Mouse (Mus musculus): ENCODE results near the gene Ggt1. TPM values are rescaled to one million over a fixed set of nuclear protein-coding genes. Genes with fewer than 3 reads are reported as not detected.
"Not testable (repeated sequence)": the region's sequence is repeated elsewhere in the genome, so short reads cannot be mapped to it uniquely, and the experiment has no call there.

The Ggt1 gene
- polyA plus RNA-seq, 1 experiment from 2014 or later, result 2.3 TPM

- Histone ChIP-seq H3K4me3 (no peak overlapping the region), H3K27ac (replicated peaks) (no peak overlapping the region), H3K27me3 (replicated peaks; ENCODE audit: low read depth, poor library complexity, severe bottlenecking) (peaks cover 50% of the 10 kb centered on the region), H3K36me3 (replicated peaks) (no peaks in the 10 kb centered on the region), H3K9me3 (no peaks in the 10 kb centered on the region), H3K4me1 (peaks cover 24% of the 10 kb centered on the region)
- 78% methylated on average over 5 of the region's 5 CpGs for WGBS
- no peak for DNase-seq (ENCODE audit: low spot score)
Measured at GRCm38 (mm10) chr10:75566321-75566720, 4.9 kb downstream of the Ggt1 start.

- Histone ChIP-seq H3K27me3 (replicated peaks; ENCODE audit: low read depth, poor library complexity, severe bottlenecking) (peaks cover 45% of the 10 kb centered on the region), H3K4me1 (peaks cover 28% of the 10 kb centered on the region)
- WGBS, result 74% methylated on average over 2 of the region's 2 CpGs
- H3K4me3 ChIP-seq; H3K36me3 ChIP-seq (replicated peaks); H3K27ac ChIP-seq (replicated peaks); DNase-seq (ENCODE audit: low spot score); H3K9me3 ChIP-seq: not testable (repeated sequence)
Measured at GRCm38 (mm10) chr10:75566765-75567164, 5.4 kb downstream of the Ggt1 start.

GRCm38 (mm10) chr10:75568029-75568428 lies 6.6 kb downstream of the Ggt1 start:
- peaks cover 33% of the 10 kb centered on the region for H3K27me3 ChIP-seq (replicated peaks; ENCODE audit: low read depth, poor library complexity, severe bottlenecking)
- 34% methylated on average over 5 of the region's 5 CpGs for WGBS
- H3K27ac ChIP-seq (replicated peaks), result no peak overlapping the region
- peaks cover 38% of the 10 kb centered on the region for H3K4me1 ChIP-seq
- no peak for DNase-seq (ENCODE audit: low spot score)
- H3K9me3 ChIP-seq, result no peaks in the 10 kb centered on the region
- no peaks in the 10 kb centered on the region for H3K36me3 ChIP-seq (replicated peaks)
- no peak overlapping the region for H3K4me3 ChIP-seq

GRCm38 (mm10) chr10:75568441-75568840 lies 7.0 kb downstream of the Ggt1 start:
- no peak overlapping the region for H3K4me3 ChIP-seq
- peaks cover 42% of the 10 kb centered on the region for H3K4me1 ChIP-seq
- WGBS, result 4% methylated on average over 11 of the region's 11 CpGs
- no peak for DNase-seq (ENCODE audit: low spot score)
- no peaks in the 10 kb centered on the region for H3K36me3 ChIP-seq (replicated peaks)
- H3K27ac ChIP-seq (replicated peaks), result 0 out of 2 replicates have a peak overlapping the region, but pooled peaks have one; percentile 10
- H3K27me3 ChIP-seq (replicated peaks; ENCODE audit: low read depth, poor library complexity, severe bottlenecking), result peaks cover 29% of the 10 kb centered on the region
- H3K9me3 ChIP-seq, result no peaks in the 10 kb centered on the region

- no peak overlapping the region for H3K4me3 ChIP-seq
- no peaks in the 10 kb centered on the region for H3K36me3 ChIP-seq (replicated peaks)
- no peak for DNase-seq (ENCODE audit: low spot score)
- peaks cover 25% of the 10 kb centered on the region for H3K27me3 ChIP-seq (replicated peaks; ENCODE audit: low read depth, poor library complexity, severe bottlenecking)
- peaks cover 42% of the 10 kb centered on the region for H3K4me1 ChIP-seq
- H3K27ac ChIP-seq (replicated peaks), result 0 out of 2 replicates have a peak overlapping the region, but pooled peaks have one; percentile 10
- H3K9me3 ChIP-seq, result no peaks in the 10 kb centered on the region
- 18% methylated on average over 4 of the region's 4 CpGs for WGBS
Measured at GRCm38 (mm10) chr10:75568851-75569250, 7.4 kb downstream of the Ggt1 start.

- Histone ChIP-seq H3K4me3 (no peak overlapping the region), H3K9me3 (no peaks in the 10 kb centered on the region), H3K27me3 (replicated peaks; ENCODE audit: low read depth, poor library complexity, severe bottlenecking) (peaks cover 20% of the 10 kb centered on the region), H3K27ac (replicated peaks) (peak overlapping the region; percentile 48), H3K36me3 (replicated peaks) (no peaks in the 10 kb centered on the region), H3K4me1 (peaks cover 36% of the 10 kb centered on the region)
- no peak for DNase-seq (ENCODE audit: low spot score)
- WGBS, result 22% methylated on average over 10 of the region's 10 CpGs
Measured at GRCm38 (mm10) chr10:75570981-75571657, 9.7 kb downstream of the Ggt1 start.

GRCm38 (mm10) chr10:75571937-75572336 lies 10.5 kb downstream of the Ggt1 start:
- no peaks in the 10 kb centered on the region for H3K9me3 ChIP-seq
- no peak overlapping the region for H3K4me3 ChIP-seq
- peaks cover 36% of the 10 kb centered on the region for H3K4me1 ChIP-seq
- 43% methylated on average over 9 of the region's 9 CpGs for WGBS
- H3K36me3 ChIP-seq (replicated peaks), result no peaks in the 10 kb centered on the region
- H3K27me3 ChIP-seq (replicated peaks; ENCODE audit: low read depth, poor library complexity, severe bottlenecking), result peaks cover 20% of the 10 kb centered on the region
- no peak for DNase-seq (ENCODE audit: low spot score)
- no peak overlapping the region for H3K27ac ChIP-seq (replicated peaks)

GRCm38 (mm10) chr10:75573181-75573580 lies 11.8 kb downstream of the Ggt1 start:
- no peak overlapping the region for H3K27ac ChIP-seq (replicated peaks)
- H3K4me1 ChIP-seq, result peaks cover 34% of the 10 kb centered on the region
- H3K27me3 ChIP-seq (replicated peaks; ENCODE audit: low read depth, poor library complexity, severe bottlenecking), result peaks cover 12% of the 10 kb centered on the region
- no peak for DNase-seq (ENCODE audit: low spot score)
- no peaks in the 10 kb centered on the region for H3K9me3 ChIP-seq
- 74% methylated on average over 10 of the region's 10 CpGs for WGBS
- no peaks in the 10 kb centered on the region for H3K36me3 ChIP-seq (replicated peaks)
- H3K4me3 ChIP-seq, result no peak overlapping the region

GRCm38 (mm10) chr10:75573965-75574364 lies 12.6 kb downstream of the Ggt1 start:
- peaks cover 26% of the 10 kb centered on the region for H3K4me1 ChIP-seq
- no peak overlapping the region for H3K27ac ChIP-seq (replicated peaks)
- no peaks in the 10 kb centered on the region for H3K36me3 ChIP-seq (replicated peaks)
- H3K27me3 ChIP-seq (replicated peaks; ENCODE audit: low read depth, poor library complexity, severe bottlenecking), result peaks cover 4% of the 10 kb centered on the region
- no peak for DNase-seq (ENCODE audit: low spot score)
- H3K9me3 ChIP-seq, result no peaks in the 10 kb centered on the region
- no peak overlapping the region for H3K4me3 ChIP-seq
- WGBS, result 86% methylated on average over 9 of the region's 9 CpGs

GRCm38 (mm10) chr10:75579129-75579528 lies 17.7 kb downstream of the Ggt1 start:
- DNase-seq (ENCODE audit: low spot score), result no peak
- no peak overlapping the region for H3K4me3 ChIP-seq
- H3K4me1 ChIP-seq, result no peaks in the 10 kb centered on the region
- 89% methylated on average over 6 of the region's 6 CpGs for WGBS
- H3K27me3 ChIP-seq (replicated peaks; ENCODE audit: low read depth, poor library complexity, severe bottlenecking), result no peaks in the 10 kb centered on the region; the same call in 1 of the 2 replicates
- no peak overlapping the region for H3K27ac ChIP-seq (replicated peaks)
- no peaks in the 10 kb centered on the region for H3K9me3 ChIP-seq
- no peaks in the 10 kb centered on the region for H3K36me3 ChIP-seq (replicated peaks)

- H3K4me1 ChIP-seq, result peaks cover 22% of the 10 kb centered on the region
- 23% methylated on average over 20 of the region's 20 CpGs for whole genome bisulfite sequencing
- no peak overlapping the region for H3K27ac ChIP-seq (replicated peaks)
Measured at GRCm38 (mm10) chr10:75585876-75586552, 24.6 kb downstream of the Ggt1 start.

GRCm38 (mm10) chr10:75586553-75586879 lies 25.1 kb downstream of the Ggt1 start:
- Histone ChIP-seq H3K9me3 (no peaks in the 10 kb centered on the region), H3K27ac (replicated peaks) (no peak overlapping the region; the same call in 1 of the 2 replicates), H3K4me3 (no peak overlapping the region), H3K36me3 (replicated peaks) (no peaks in the 10 kb centered on the region), H3K4me1 (peaks cover 22% of the 10 kb centered on the region), H3K27me3 (replicated peaks; ENCODE audit: low read depth, poor library complexity, severe bottlenecking) (peaks cover 18% of the 10 kb centered on the region)
- no peak for DNase-seq (ENCODE audit: low spot score)
- 85% methylated on average over 1 of the region's 1 CpGs for WGBS

More at GRCm38 (mm10) chr10:75585876-75586552, 24.6 kb downstream of the Ggt1 start:
- Histone ChIP-seq H3K27me3 (replicated peaks; ENCODE audit: low read depth, poor library complexity, severe bottlenecking) (peaks cover 18% of the 10 kb centered on the region), H3K9me3 (no peaks in the 10 kb centered on the region), H3K36me3 (replicated peaks) (no peaks in the 10 kb centered on the region), H3K4me3 (peak overlapping the region; percentile 37)
- DNase-seq (ENCODE audit: low spot score), result peak; percentile 90

GRCm38 (mm10) chr10:75587781-75588180 lies 26.4 kb downstream of the Ggt1 start:
- DNase-seq (ENCODE audit: low spot score), result no peak
- Histone ChIP-seq H3K9me3 (no peaks in the 10 kb centered on the region), H3K4me3 (no peak overlapping the region), H3K4me1 (peaks cover 22% of the 10 kb centered on the region), H3K36me3 (replicated peaks) (no peaks in the 10 kb centered on the region), H3K27me3 (replicated peaks; ENCODE audit: low read depth, poor library complexity, severe bottlenecking) (peaks cover 18% of the 10 kb centered on the region), H3K27ac (replicated peaks) (no peak overlapping the region)
- WGBS, result 82% methylated on average over 4 of the region's 4 CpGs
